Mouse (Mus musculus) C2C12 (cell line): ENCODE data around the gene Eef1a2. TPM values are rescaled to one million over a fixed set of nuclear protein-coding genes. Genes with fewer than 3 reads are reported as not detected.

Experiments used
- H3K27me3 ChIP-seq: one replicate; pipeline ENCODE4 v1.6.1; 2011; ENCODE audit not compliant: control insufficient read depth, insufficient read depth, insufficient read length
- H3K36me3 ChIP-seq: one replicate; pipeline ENCODE4 v1.6.1; 2011; ENCODE audit not compliant: control insufficient read depth, insufficient read depth
- H3K4me3 ChIP-seq: one replicate; pipeline ENCODE4 v1.5.1; 2011; ENCODE audit warnings: mild to moderate bottlenecking, control low read depth; ENCODE audit not compliant: poor library complexity, insufficient read depth, severe bottlenecking
- H3K79me2 ChIP-seq: one replicate; pipeline ENCODE4 v1.6.1; 2011; ENCODE audit not compliant: control insufficient read depth, insufficient read depth
- H3K79me3 ChIP-seq: one replicate; pipeline ENCODE4 v1.6.1; 2011; ENCODE audit warnings: low read depth, control low read depth
- H3ac ChIP-seq: one replicate; pipeline ENCODE3; 2011; ENCODE audit warnings: low read depth; ENCODE audit not compliant: control insufficient read depth, insufficient read length
- CEBPB ChIP-seq: IDR thresholded peaks from one replicate; pipeline ENCODE4 v1.6.1; 2011; ENCODE audit warnings: low read depth, mild to moderate bottlenecking, control low read depth, moderate library complexity
- CTCF ChIP-seq: IDR thresholded peaks from one replicate; pipeline ENCODE4 v1.5.1; 2011; ENCODE audit not compliant: control insufficient read depth, insufficient read depth, insufficient read length
- FOSL1 ChIP-seq: IDR thresholded peaks from one replicate; pipeline ENCODE4 v1.8.0; 2011; ENCODE audit warnings: mild to moderate bottlenecking, low read length; ENCODE audit not compliant: poor library complexity, insufficient read depth, severe bottlenecking
- MAX ChIP-seq: IDR thresholded peaks from one replicate; pipeline ENCODE4 v1.6.1; 2011; ENCODE audit warnings: mild to moderate bottlenecking, control low read depth
- MYOD1 ChIP-seq: IDR thresholded peaks from one replicate; pipeline ENCODE4 v1.6.1; 2011; ENCODE audit warnings: low read depth; ENCODE audit not compliant: control insufficient read depth, insufficient read length
- MYOG ChIP-seq: IDR thresholded peaks from one replicate; pipeline ENCODE4 v1.6.1; 2011; ENCODE audit not compliant: control insufficient read depth, insufficient read length; ENCODE audit errors: extremely low read depth
- USF1 ChIP-seq: IDR thresholded peaks from one replicate; pipeline ENCODE4 v1.6.1; 2011; ENCODE audit warnings: low read depth, mild to moderate bottlenecking, control low read depth, moderate library complexity
- polyA plus RNA-seq: library from polyadenylated mRNA; unstranded; fragments of >200 nt; fragmentation: generic; extraction: Trizol; gene quantifications from one replicate; pipeline ENCODE4 v1.2.1, GENCODE M21; 2012; ENCODE audit warnings: missing spikeins

Gene Eef1a2
- polyA plus RNA-seq, 1 experiment, result 0.02 TPM

- H3K4me3 ChIP-seq, result no peak overlapping the region
- no peak for TF ChIP-seq CEBPB
- no peak for TF ChIP-seq CTCF
- no peak for TF ChIP-seq MYOD1
- TF ChIP-seq MAX, result no peak
- H3K79me3 ChIP-seq, result no peaks in the 10 kb centered on the region
- H3K36me3 ChIP-seq, result no peaks in the 10 kb centered on the region
- H3K79me2 ChIP-seq, result no peaks in the 10 kb centered on the region
- no peak overlapping the region for H3ac ChIP-seq
- H3K27me3 ChIP-seq, result peaks cover 74% of the 10 kb centered on the region
Measured at GRCm38 (mm10) chr2:181152701-181153100, 4.1 kb downstream of the Eef1a2 start.

DNA sequence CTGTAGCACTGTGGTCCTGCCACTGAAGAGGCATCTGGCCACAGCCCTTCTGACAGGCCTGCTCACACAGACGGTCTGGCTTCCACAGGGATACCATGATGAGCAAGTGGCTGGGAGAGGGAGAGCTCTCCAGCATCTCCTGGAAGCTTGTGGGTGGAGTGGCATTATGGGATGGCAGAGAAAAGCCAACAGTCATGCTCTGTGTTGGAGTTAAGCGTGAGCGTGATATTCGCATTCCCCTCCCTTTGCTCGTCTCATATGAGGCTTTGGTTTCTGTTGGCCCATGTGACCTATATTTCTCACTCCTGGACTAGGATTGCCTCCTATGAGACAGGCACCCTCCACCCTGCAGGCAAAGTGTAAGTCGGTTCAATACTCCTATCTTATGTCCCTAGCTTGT is 6.5 kb downstream of the Eef1a2 start:
- Histone ChIP-seq H3K79me2 (no peaks in the 10 kb centered on the region), H3K79me3 (no peaks in the 10 kb centered on the region), H3K27me3 (peaks cover 63% of the 10 kb centered on the region), H3K36me3 (no peaks in the 10 kb centered on the region), H3K4me3 (no peak overlapping the region), H3ac (no peak overlapping the region)
- no peak for TF ChIP-seq MYOG
- TF ChIP-seq MAX, result no peak
- TF ChIP-seq MYOD1, result no peak
- TF ChIP-seq CTCF, result no peak
- TF ChIP-seq USF1, result no peak
- no peak for TF ChIP-seq CEBPB

- peaks cover 54% of the 10 kb centered on the region for H3K27me3 ChIP-seq
- no peak for TF ChIP-seq MYOD1
- no peak for TF ChIP-seq MYOG
- no peak for TF ChIP-seq CTCF
- no peak for TF ChIP-seq CEBPB
- TF ChIP-seq FOSL1, result no peak
- no peak for TF ChIP-seq USF1
- TF ChIP-seq MAX, result no peak
- no peaks in the 10 kb centered on the region for H3K36me3 ChIP-seq
- H3K4me3 ChIP-seq, result no peak overlapping the region
- no peak overlapping the region for H3ac ChIP-seq
- H3K79me2 ChIP-seq, result no peaks in the 10 kb centered on the region
- H3K79me3 ChIP-seq, result no peaks in the 10 kb centered on the region
Measured at GRCm38 (mm10) chr2:181148318-181148955, 8.4 kb downstream of the Eef1a2 start.

GRCm38 (mm10) chr2:181147546-181148317 is 9.1 kb downstream of the Eef1a2 start:
- H3K27me3 ChIP-seq, result peaks cover 47% of the 10 kb centered on the region
- no peaks in the 10 kb centered on the region for H3K79me2 ChIP-seq
- no peak for TF ChIP-seq CTCF
- no peak for TF ChIP-seq CEBPB
- TF ChIP-seq MYOG, result no peak
- TF ChIP-seq MYOD1, result no peak
- TF ChIP-seq FOSL1, result no peak
- no peak for TF ChIP-seq USF1
- TF ChIP-seq MAX, result no peak
- H3K36me3 ChIP-seq, result no peaks in the 10 kb centered on the region
- no peak overlapping the region for H3K4me3 ChIP-seq
- H3K79me3 ChIP-seq, result no peaks in the 10 kb centered on the region
- no peak overlapping the region for H3ac ChIP-seq

GRCm38 (mm10) chr2:181146976-181147545 is 9.8 kb downstream of the Eef1a2 start:
- Histone ChIP-seq H3K4me3 (no peak overlapping the region), H3K27me3 (peaks cover 43% of the 10 kb centered on the region), H3ac (no peak overlapping the region), H3K79me3 (no peaks in the 10 kb centered on the region), H3K36me3 (no peaks in the 10 kb centered on the region), H3K79me2 (no peaks in the 10 kb centered on the region)
- TF ChIP-seq MYOD1 (no peak), CEBPB (no peak), USF1 (no peak), CTCF (no peak), FOSL1 (no peak), MYOG (no peak), MAX (no peak)

GRCm38 (mm10) chr2:181144675-181145074 is 12.1 kb downstream of the Eef1a2 start:
- Histone ChIP-seq H3K36me3 (no peaks in the 10 kb centered on the region), H3K27me3 (peaks cover 28% of the 10 kb centered on the region), H3K79me2 (no peaks in the 10 kb centered on the region), H3ac (no peak overlapping the region), H3K4me3 (no peak overlapping the region), H3K79me3 (no peaks in the 10 kb centered on the region)
- TF ChIP-seq FOSL1 (no peak), MYOD1 (no peak), MYOG (no peak), USF1 (no peak), CEBPB (no peak), CTCF (no peak), MAX (no peak)
